Mouse (Mus musculus): ENCODE measurements around the gene Ccdc173. TPM values are rescaled to one million over a fixed set of nuclear protein-coding genes. Genes with fewer than 3 reads are reported as not detected.

The Ccdc173 gene
- total RNA-seq, 4 experiments from 2014 or later, result 0.27 to 0.49 (median 0.37) TPM

Other genes with a start within 250 kb of the Ccdc173 start
- gene Lrp2, start 203.5 kb downstream of the Ccdc173 start, total RNA-seq (2022), result not detected
- 1 to 10 TPM; 2.9 to 3.4 (median 3.2) TPM for gene Bbs5, start 142.4 kb downstream of the Ccdc173 start, total RNA-seq (2022)
- gene Klhl41, start 119.5 kb downstream of the Ccdc173 start, total RNA-seq (2022), result 100 to 1,000 TPM; 595 to 639 (median 634) TPM
- 10 to 100 TPM; 12.4 to 19.4 (median 14.5) TPM for gene Fastkd1, start 76.1 kb downstream of the Ccdc173 start, total RNA-seq (2022)
- gene Ppig, start 67.0 kb downstream of the Ccdc173 start, total RNA-seq (2022), result 10 to 100 TPM; 27.8 to 38.6 (median 29.7) TPM
- 10 to 100 TPM; 17.4 to 22.6 (median 20.3) TPM for gene Phospho2, start within 50 bp of the Ccdc173 start, total RNA-seq (2022)
- gene Klhl23, start 32.4 kb upstream of the Ccdc173 start, total RNA-seq (2022), result 10 to 100 TPM in 2 of 4 experiments, 1 to 10 TPM in 2; 6.8 to 14.0 (median 10.0) TPM
- gene Ssb, start 72.0 kb upstream of the Ccdc173 start, total RNA-seq (2022), result 10 to 100 TPM; 38.7 to 51.8 (median 45.2) TPM
- gene Mettl5, start 96.0 kb upstream of the Ccdc173 start, total RNA-seq (2022), result 10 to 100 TPM; 14.8 to 20.1 (median 16.6) TPM
- 100 to 1,000 TPM; 220 to 245 (median 226) TPM for gene Ubr3, start 107.7 kb upstream of the Ccdc173 start, total RNA-seq (2022)
- not detected for gene Myo3b, start 249.6 kb upstream of the Ccdc173 start, total RNA-seq (2022)

Measured in gastrocnemius, adult 8-10 months (tissue).